Mouse (Mus musculus) thymus, adult 2 months (tissue): ENCODE results near the gene Itpr2.

Experiments used
- CTCF ChIP-seq: fragments of 200-500 bp; IDR thresholded peaks from 2 replicates; pipeline ENCODE4 v1.5.1; 2012; ENCODE audit warnings: mild to moderate bottlenecking, control low read depth, low read length, moderate library complexity, borderline replicate concordance; ENCODE audit not compliant: control insufficient read depth, poor library complexity, insufficient read depth; ENCODE audit errors: extremely low read depth
- POLR2A ChIP-seq: fragments of 200-500 bp; IDR thresholded peaks from 2 replicates; pipeline ENCODE4 v1.6.1; 2012; ENCODE audit warnings: mild to moderate bottlenecking, low read length, control low read depth, moderate library complexity; ENCODE audit not compliant: control insufficient read depth, poor library complexity, insufficient read depth; ENCODE audit errors: extremely low read depth

DNA sequence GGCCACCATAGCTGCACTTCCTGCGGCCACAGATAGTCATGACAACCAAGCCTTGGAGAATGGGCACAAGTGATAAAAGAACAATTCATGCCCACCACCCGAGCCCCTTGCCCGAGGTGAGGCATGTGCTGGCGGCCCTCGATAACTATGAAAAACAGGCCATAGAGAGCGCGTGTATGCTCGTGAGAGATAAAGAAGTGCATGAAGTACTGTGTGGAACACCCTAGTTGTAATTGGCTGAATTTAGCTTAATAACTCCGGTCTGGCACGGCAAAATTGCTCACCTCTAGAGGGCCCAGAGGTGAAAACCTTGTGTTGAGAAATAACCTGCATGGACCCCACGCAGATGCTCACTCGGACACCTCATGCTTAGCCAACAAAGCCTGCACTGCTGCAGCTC lies 282.5 kb downstream of the Itpr2 start:
- no peak for TF ChIP-seq CTCF
- TF ChIP-seq POLR2A: no peak
